Mouse (Mus musculus) cortical plate, adult 2 months (tissue): ENCODE measurements around the gene Dlg2.

ENCODE experiments used
- CTCF ChIP-seq: fragments of 200-500 bp; IDR thresholded peaks from 2 replicates; pipeline ENCODE4 v1.5.1; 2011; ENCODE audit warnings: mild to moderate bottlenecking, control low read depth, low read length; ENCODE audit not compliant: insufficient read depth; ENCODE audit errors: extremely low read depth
- POLR2A ChIP-seq: fragments of 200-500 bp; IDR thresholded peaks from 2 replicates; pipeline ENCODE4 v1.6.1; 2011; ENCODE audit warnings: mild to moderate bottlenecking, low read length, control low read depth; ENCODE audit not compliant: insufficient read depth; ENCODE audit errors: extremely low read depth

GRCm38 (mm10) chr7:90886396-90887006 lies 410.0 kb downstream of the Dlg2 start:
- TF ChIP-seq CTCF (no peak), POLR2A (no peak)
